Mouse (Mus musculus) C2C12 (cell line): Measurements from ENCODE around the gene Med12l.

Experiments
- CTCF ChIP-seq: IDR thresholded peaks from one replicate; pipeline ENCODE4 v1.5.1; 2011; ENCODE audit not compliant: control insufficient read depth, insufficient read depth, insufficient read length
- FOSL1 ChIP-seq: IDR thresholded peaks from one replicate; pipeline ENCODE4 v1.8.0; 2011; ENCODE audit warnings: mild to moderate bottlenecking, low read length; ENCODE audit not compliant: poor library complexity, insufficient read depth, severe bottlenecking
- MAX ChIP-seq: IDR thresholded peaks from one replicate; pipeline ENCODE4 v1.6.1; 2011; ENCODE audit warnings: mild to moderate bottlenecking, control low read depth
- USF1 ChIP-seq: IDR thresholded peaks from one replicate; pipeline ENCODE4 v1.6.1; 2011; ENCODE audit warnings: low read depth, mild to moderate bottlenecking, control low read depth, moderate library complexity

DNA sequence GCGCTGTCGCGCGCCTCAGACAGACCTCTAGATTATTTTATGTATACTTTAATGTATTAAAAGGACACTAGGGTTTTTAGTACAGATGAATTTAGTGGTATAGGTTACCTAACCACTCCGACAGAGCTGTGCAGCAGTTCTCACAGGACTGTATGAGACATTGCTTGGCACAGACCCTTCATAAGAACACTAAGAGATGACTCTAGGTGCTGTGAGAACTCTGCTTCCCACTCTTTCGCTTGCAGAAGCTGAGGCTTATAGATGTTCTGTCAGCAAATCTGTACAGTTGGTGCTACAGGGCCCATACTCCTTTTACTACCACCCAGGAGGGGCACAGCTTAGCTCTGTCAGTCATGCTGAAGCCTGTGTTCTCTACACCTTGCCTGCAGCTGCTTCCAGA lies 186.0 kb downstream of the Med12l start:
- TF ChIP-seq CTCF (no peak), FOSL1 (no peak), USF1 (no peak), MAX (no peak)
